ENCODE assay signal across 21 mouse cellular contexts in the genomic region with DNA sequence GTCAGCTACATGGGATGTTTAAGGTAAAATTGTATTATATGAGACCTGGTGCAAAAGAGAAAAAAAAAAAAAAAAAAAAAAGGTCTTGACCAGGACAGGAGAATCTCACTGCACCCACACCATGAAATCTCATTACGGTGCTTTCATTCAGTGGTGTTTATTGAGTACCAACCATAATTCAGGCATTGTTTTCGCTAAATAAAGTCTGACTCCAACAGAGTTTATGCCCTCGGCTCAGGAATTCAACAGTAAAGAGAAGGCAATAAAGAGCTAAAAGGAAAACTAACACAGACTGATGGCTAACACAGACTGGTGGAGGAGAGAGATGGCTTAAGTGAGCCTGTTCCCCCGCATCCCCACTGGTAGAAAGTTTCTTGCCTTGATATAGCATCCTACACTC.
DNase-seq lines count a peak whose midpoint lies in the region; ATAC-seq lines count a peak whose summit lies in the region.
"Had no signal": no experiment of that assay in that cellular context is flagged by ENCODE, and none has a peak within 500 bp of the region (broad histone marks: within the 10 kb centered on the region; RNA-seq: fewer than 3 reads in every experiment).

No protein-coding gene starts in this region.

- H3K4me1 ChIP-seq in heart, embryonic 11.5 days (ENCODE audit: control insufficient read depth, insufficient read depth, low read length) = peaks cover 29% of the 10 kb centered on the region
- H3K4me1 ChIP-seq in neural tube, embryonic 11.5 days (ENCODE audit: control insufficient read depth, insufficient read depth, low read length) = peaks cover 15% of the 10 kb centered on the region
- H3K4me1 ChIP-seq in limb, embryonic 12.5 days (replicated peaks) = peaks cover 32% of the 10 kb centered on the region
- H3K4me1 ChIP-seq: hindbrain, embryonic 15.5 days had no signal

- no peak for ATAC-seq in heart, embryonic 11.5 days (replicated peaks; ENCODE audit: insufficient number of reproducible peaks, low FRiP score, low TSS enrichment)
- ATAC-seq in neural tube, embryonic 11.5 days (ENCODE audit: insufficient read depth, low FRiP score, low TSS enrichment) = peak; percentile 70
- no peak for ATAC-seq in limb, embryonic 12.5 days (ENCODE audit: insufficient number of reproducible peaks, insufficient read depth, low FRiP score, low TSS enrichment, low read depth)
- ATAC-seq: CD4-positive, CD25-positive, alpha-beta regulatory T cell, adult 4 months; forebrain, embryonic 16.5 days; intestine, embryonic 16.5 days had no signal

- H3K4me3 ChIP-seq in heart, embryonic 11.5 days (ENCODE audit: low read depth, low read length) = no peak overlapping the region
- H3K4me3 ChIP-seq in neural tube, embryonic 11.5 days (ENCODE audit: low read depth, low read length) = no peak overlapping the region
- no peak overlapping the region for H3K4me3 ChIP-seq in limb, embryonic 12.5 days (replicated peaks)
- H3K4me3 ChIP-seq: embryonic facial prominence, embryonic 15.5 days; erythroblast, embryonic 14.5 days; hindbrain, embryonic 15.5 days had no signal

- H3K4me2 ChIP-seq in heart, embryonic 11.5 days = no peak overlapping the region
- H3K4me2 ChIP-seq in neural tube, embryonic 11.5 days (ENCODE audit: low read depth) = no peak overlapping the region
- no peak overlapping the region for H3K4me2 ChIP-seq in limb, embryonic 12.5 days
- H3K4me2 ChIP-seq: embryonic facial prominence, embryonic 15.5 days; hindbrain, embryonic 15.5 days had no signal

- DNase-seq in embryo, embryonic 10 days (ENCODE audit: low spot score) = peak; percentile 13
- no peak for DNase-seq in embryo, embryonic 10.5 days (ENCODE audit: low spot score)
- DNase-seq in heart, adult 8-10 months (ENCODE audit: low spot score) = no peak
- no peak for DNase-seq in neural tube, embryonic 11.5 days (ENCODE audit: low spot score)
- DNase-seq in neural tube, embryonic 10.5 days (ENCODE audit: extremely low spot score, low spot score) = no peak
- DNase-seq in thymus, postnatal 14 days = no peak
- DNase-seq: adrenal gland, adult 8-10 months; adrenal gland, postnatal 36 days; B cell, adult 2 months; cerebellum, adult 2 months; cerebellum, postnatal 10 days; gastrocnemius, postnatal 14 days had no signal

- H3K36me3 ChIP-seq in heart, embryonic 11.5 days (ENCODE audit: control insufficient read depth, insufficient read depth, low read length) = no peaks in the 10 kb centered on the region
- H3K36me3 ChIP-seq in neural tube, embryonic 11.5 days (ENCODE audit: control insufficient read depth, insufficient read depth, low read length) = no peaks in the 10 kb centered on the region
- H3K36me3 ChIP-seq in limb, embryonic 12.5 days = no peaks in the 10 kb centered on the region
- H3K36me3 ChIP-seq: embryonic facial prominence, embryonic 15.5 days; G1E; hindbrain, embryonic 15.5 days had no signal

- peak overlapping the region; percentile 46; the same call in 1 of the 2 replicates for H3K27ac ChIP-seq in heart, embryonic 11.5 days (ENCODE audit: low read depth, low read length)
- 0 out of 2 replicates have a peak overlapping the region, but pooled peaks have one; percentile 24 for H3K27ac ChIP-seq in neural tube, embryonic 11.5 days (ENCODE audit: low read depth, low read length)
- H3K27ac ChIP-seq in limb, embryonic 12.5 days = peak overlapping the region; percentile 62
- H3K27ac ChIP-seq: embryonic facial prominence, embryonic 15.5 days; hindbrain, embryonic 15.5 days had no signal

- WGBS in heart, embryonic 11.5 days (ENCODE audit: insufficient replicate concordance) = 59% methylated on average over 4 of the region's 4 CpGs
- WGBS in neural tube, embryonic 11.5 days = 16% methylated on average over 4 of the region's 4 CpGs
- WGBS in limb, embryonic 12.5 days = 24% methylated on average over 4 of the region's 4 CpGs

- no peaks in the 10 kb centered on the region for H3K27me3 ChIP-seq in heart, embryonic 11.5 days (ENCODE audit: control insufficient read depth, insufficient read depth, low read length)
- H3K27me3 ChIP-seq in neural tube, embryonic 11.5 days (ENCODE audit: control insufficient read depth, insufficient read depth, low read length) = no peaks in the 10 kb centered on the region
- H3K27me3 ChIP-seq in limb, embryonic 12.5 days = no peaks in the 10 kb centered on the region
- H3K27me3 ChIP-seq: embryonic facial prominence, embryonic 15.5 days; hindbrain, embryonic 15.5 days had no signal

- no peak overlapping the region for H3K9ac ChIP-seq in heart, embryonic 11.5 days (ENCODE audit: low read depth, low read length)
- H3K9ac ChIP-seq in neural tube, embryonic 11.5 days (ENCODE audit: low read length) = no peak overlapping the region
- H3K9ac ChIP-seq in limb, embryonic 12.5 days (replicated peaks) = no peak overlapping the region
- H3K9ac ChIP-seq: embryonic facial prominence, embryonic 15.5 days; hindbrain, embryonic 15.5 days had no signal

- no peaks in the 10 kb centered on the region for H3K9me3 ChIP-seq in heart, embryonic 11.5 days (replicated peaks; ENCODE audit: control insufficient read depth, low read length)
- no peaks in the 10 kb centered on the region for H3K9me3 ChIP-seq in neural tube, embryonic 11.5 days (ENCODE audit: control insufficient read depth, low read length)
- H3K9me3 ChIP-seq in limb, embryonic 12.5 days = peaks cover 4% of the 10 kb centered on the region; the same call in 1 of the 2 replicates
- H3K9me3 ChIP-seq: embryonic facial prominence, embryonic 15.5 days; G1E; hindbrain, embryonic 15.5 days had no signal
